Mouse (Mus musculus): Measurements from ENCODE around the gene Fbxo11. TPM values are rescaled to one million over a fixed set of nuclear protein-coding genes. Genes with fewer than 3 reads are reported as not detected.
"Not testable (repeated sequence)": the region's sequence is repeated elsewhere in the genome, so short reads cannot be mapped to it uniquely, and the experiment has no call there.

Fbxo11 gene
- total and polyA plus RNA-seq, 2 experiments from 2014 or later, result 27.7 to 48.5 TPM

GRCm38 (mm10) chr17:87976154-87976806, 88.8 kb downstream of the Fbxo11 start:
- no peaks in the 10 kb centered on the region for H3K9me3 ChIP-seq (ENCODE audit: low read length)
- TF ChIP-seq CTCF (IDR thresholded peaks at IDR 0.05), result no peak
- DNase-seq (ENCODE audit: low spot score), result no peak
- WGBS, result 73% methylated on average over 9 of the region's 9 CpGs
- no peak overlapping the region for H3K27ac ChIP-seq (ENCODE audit: low read depth, low read length)
- H3K4me3 ChIP-seq (ENCODE audit: low read depth, low read length), result peak overlapping the region; percentile 99
- no peaks in the 10 kb centered on the region; the same call in 1 of the 2 replicates for H3K4me1 ChIP-seq (ENCODE audit: insufficient read depth, low read length)
- no peak for ATAC-seq (ENCODE audit: low FRiP score)
- no peaks in the 10 kb centered on the region for H3K36me3 ChIP-seq (ENCODE audit: insufficient read depth, low read length)
- peak overlapping the region; percentile 89; the same call in 1 of the 2 replicates for H3K9ac ChIP-seq (replicated peaks; ENCODE audit: low read length, poor library complexity, severe bottlenecking)
- peak overlapping the region; percentile 93 for H3K4me2 ChIP-seq (ENCODE audit: low read depth, low read length, poor library complexity, severe bottlenecking)
- no peaks in the 10 kb centered on the region for H3K27me3 ChIP-seq (ENCODE audit: insufficient read depth, low read length)

GRCm38 (mm10) chr17:87975229-87975853, 89.8 kb downstream of the Fbxo11 start:
- peak overlapping the region; percentile 99 for H3K4me3 ChIP-seq (ENCODE audit: low read depth, low read length)
- no peaks in the 10 kb centered on the region; the same call in 1 of the 2 replicates for H3K4me1 ChIP-seq (ENCODE audit: insufficient read depth, low read length)
- peak overlapping the region; percentile 79 for H3K27ac ChIP-seq (ENCODE audit: low read depth, low read length)
- H3K36me3 ChIP-seq (ENCODE audit: insufficient read depth, low read length), result no peaks in the 10 kb centered on the region
- H3K4me2 ChIP-seq (ENCODE audit: low read depth, low read length, poor library complexity, severe bottlenecking), result peak overlapping the region; percentile 93
- peak; percentile 63 for ATAC-seq (ENCODE audit: low FRiP score)
- H3K9ac ChIP-seq (replicated peaks; ENCODE audit: low read length, poor library complexity, severe bottlenecking), result peak overlapping the region; percentile 89
- DNase-seq (ENCODE audit: low spot score), result no peak
- no peak for TF ChIP-seq CTCF (IDR thresholded peaks at IDR 0.05)
- WGBS, result under 1% methylated on average over 49 of the region's 68 CpGs
- H3K9me3 ChIP-seq (ENCODE audit: low read length), result no peaks in the 10 kb centered on the region
- no peaks in the 10 kb centered on the region for H3K27me3 ChIP-seq (ENCODE audit: insufficient read depth, low read length)

- ATAC-seq (ENCODE audit: low FRiP score) (peak; percentile 98), DNase-seq (ENCODE audit: low spot score) (peak; percentile 96)
- H3K9me3 ChIP-seq (ENCODE audit: low read length), result no peaks in the 10 kb centered on the region
- no peaks in the 10 kb centered on the region; the same call in 1 of the 2 replicates for H3K4me1 ChIP-seq (ENCODE audit: insufficient read depth, low read length)
- no peaks in the 10 kb centered on the region for H3K36me3 ChIP-seq (ENCODE audit: insufficient read depth, low read length)
- H3K4me2 ChIP-seq (ENCODE audit: low read depth, low read length, poor library complexity, severe bottlenecking), result peak within 1 kb of the TSS; percentile 93
- H3K27ac ChIP-seq (ENCODE audit: low read depth, low read length), result peak within 1 kb of the TSS; percentile 79
- peak within 1 kb of the TSS; percentile 99 for H3K4me3 ChIP-seq (ENCODE audit: low read depth, low read length)
- under 1% methylated on average over 63 of the region's 63 CpGs for WGBS
- peak within 1 kb of the TSS; percentile 89 for H3K9ac ChIP-seq (replicated peaks; ENCODE audit: low read length, poor library complexity, severe bottlenecking)
- no peaks in the 10 kb centered on the region for H3K27me3 ChIP-seq (ENCODE audit: insufficient read depth, low read length)
- TF ChIP-seq CTCF (IDR thresholded peaks at IDR 0.05), result no peak
Observed at GRCm38 (mm10) chr17:87974629-87975228, 90.4 kb downstream of the Fbxo11 start, which contains the start of gene Msh6. TSS of gene Msh6 (plus strand) at chr17:87975062.

GRCm38 (mm10) chr17:87973261-87974167, 91.6 kb downstream of the Fbxo11 start:
- Histone ChIP-seq H3K9ac (replicated peaks; ENCODE audit: low read length, poor library complexity, severe bottlenecking) (no peak overlapping the region), H3K4me2 (ENCODE audit: low read depth, low read length, poor library complexity, severe bottlenecking) (no peak overlapping the region), H3K4me3 (ENCODE audit: low read depth, low read length) (no peak overlapping the region), H3K36me3 (ENCODE audit: insufficient read depth, low read length) (no peaks in the 10 kb centered on the region), H3K27me3 (ENCODE audit: insufficient read depth, low read length) (no peaks in the 10 kb centered on the region), H3K9me3 (ENCODE audit: low read length) (no peaks in the 10 kb centered on the region), H3K27ac (ENCODE audit: low read depth, low read length) (no peak overlapping the region), H3K4me1 (ENCODE audit: insufficient read depth, low read length) (no peaks in the 10 kb centered on the region; the same call in 1 of the 2 replicates)
- TF ChIP-seq CTCF (IDR thresholded peaks at IDR 0.05), result no peak
- 74% methylated on average over 10 of the region's 10 CpGs for WGBS
- no peak for DNase-seq (ENCODE audit: low spot score)
- no peak for ATAC-seq (ENCODE audit: low FRiP score)

GRCm38 (mm10) chr17:87972856-87973255, 92.2 kb downstream of the Fbxo11 start:
- H3K27ac ChIP-seq (ENCODE audit: low read depth, low read length), result no peak overlapping the region
- 86% methylated on average over 5 of the region's 5 CpGs for WGBS
- no peak overlapping the region for H3K4me2 ChIP-seq (ENCODE audit: low read depth, low read length, poor library complexity, severe bottlenecking)
- no peaks in the 10 kb centered on the region for H3K36me3 ChIP-seq (ENCODE audit: insufficient read depth, low read length)
- H3K27me3 ChIP-seq (ENCODE audit: insufficient read depth, low read length), result no peaks in the 10 kb centered on the region
- TF ChIP-seq CTCF (IDR thresholded peaks at IDR 0.05), result no peak
- H3K4me3 ChIP-seq (ENCODE audit: low read depth, low read length), result no peak overlapping the region
- no peaks in the 10 kb centered on the region; the same call in 1 of the 2 replicates for H3K4me1 ChIP-seq (ENCODE audit: insufficient read depth, low read length)
- H3K9me3 ChIP-seq (ENCODE audit: low read length), result no peaks in the 10 kb centered on the region
- ATAC-seq (ENCODE audit: low FRiP score), result no peak
- no peak for DNase-seq (ENCODE audit: low spot score)
- no peak overlapping the region for H3K9ac ChIP-seq (replicated peaks; ENCODE audit: low read length, poor library complexity, severe bottlenecking)

- not testable (repeated sequence) for DNase-seq (ENCODE audit: low spot score); H3K36me3 ChIP-seq (ENCODE audit: insufficient read depth, low read length); H3K27me3 ChIP-seq (ENCODE audit: insufficient read depth, low read length); H3K27ac ChIP-seq (ENCODE audit: low read depth, low read length); H3K4me1 ChIP-seq (ENCODE audit: insufficient read depth, low read length); ATAC-seq (ENCODE audit: low FRiP score); H3K4me2 ChIP-seq (ENCODE audit: low read depth, low read length, poor library complexity, severe bottlenecking); H3K4me3 ChIP-seq (ENCODE audit: low read depth, low read length); H3K9ac ChIP-seq (replicated peaks; ENCODE audit: low read length, poor library complexity, severe bottlenecking); H3K9me3 ChIP-seq (ENCODE audit: low read length)
- WGBS, result 90% methylated on average over 15 of the region's 15 CpGs
Observed at GRCm38 (mm10) chr17:87971696-87972591, 93.1 kb downstream of the Fbxo11 start.
